Mouse (Mus musculus) kidney, adult 2 months (tissue): Measurements from ENCODE around the gene Eral1. TPM values are rescaled to one million over a fixed set of nuclear protein-coding genes. Genes with fewer than 3 reads are reported as not detected.

Experiments used
- DNase-seq: peaks from one replicate; pipeline ENCODE4 v3.0.0; 2021
- H3K27ac ChIP-seq: fragments of 200-500 bp; 2 replicates; pipeline ENCODE4 v1.5.1; 2012; ENCODE audit warnings: low read depth, low read length, control low read depth, inconsistent platforms; ENCODE audit not compliant: insufficient read depth
- H3K27me3 ChIP-seq: fragments of 200-500 bp; replicated peaks from 2 replicates; pipeline ENCODE4 v1.6.1; 2012; ENCODE audit warnings: mild to moderate bottlenecking, moderate library complexity, low read length, inconsistent platforms; ENCODE audit not compliant: control insufficient read depth, insufficient read depth
- H3K36me3 ChIP-seq: fragments of 200-500 bp; 2 replicates; pipeline ENCODE4 v1.6.1; 2012; ENCODE audit warnings: mild to moderate bottlenecking, moderate library complexity, low read length, inconsistent platforms; ENCODE audit not compliant: control insufficient read depth, insufficient read depth
- H3K4me1 ChIP-seq: fragments of 200-500 bp; 2 replicates; pipeline ENCODE4 v1.6.1; 2011; ENCODE audit warnings: low read length; ENCODE audit not compliant: control insufficient read depth, insufficient read depth
- H3K4me3 ChIP-seq: fragments of 200-500 bp; 2 replicates; pipeline ENCODE4 v1.5.1; 2011; ENCODE audit warnings: mild to moderate bottlenecking, low read depth, low read length, control low read depth; ENCODE audit not compliant: insufficient read depth
- CTCF ChIP-seq: fragments of 200-500 bp; conservative IDR thresholded peaks from 2 replicates; pipeline ENCODE4 v1.5.1; 2011; ENCODE audit warnings: low read depth, mild to moderate bottlenecking, control low read depth, low read length, moderate library complexity, mixed read lengths; ENCODE audit not compliant: insufficient read depth, insufficient read length
- POLR2A ChIP-seq: fragments of 200-500 bp; IDR thresholded peaks from one replicate; pipeline ENCODE4 v1.6.1; 2011; ENCODE audit warnings: low read depth, low read length, control low read depth
- WGBS: fragments of 180-500 bp; shearing (Covaris S2); methylation state at CpG from one replicate; pipeline ENCODE4 v1.1.7; 2018; 5-methylcytosine and 5-hydroxymethylcytosine counted together
- polyA plus RNA-seq: library from polyadenylated mRNA; depleted of rRNA; stranded (reverse); fragments of >200 nt; gene quantifications from 2 replicates; pipeline ENCODE4 v1.2.3, GENCODE M21; 2012

Gene Eral1
- polyA plus RNA-seq, 1 experiment = 39.1 TPM

GRCm38 (mm10) chr11:78087756-78088281 lies 7.6 kb upstream of the Eral1 start:
- WGBS = 70% methylated on average over 5 of the region's 5 CpGs

GRCm38 (mm10) chr11:78086925-78087479 lies 6.8 kb upstream of the Eral1 start:
- no peaks in the 10 kb centered on the region for H3K36me3 ChIP-seq
- no peak for DNase-seq
- no peaks in the 10 kb centered on the region for H3K27me3 ChIP-seq
- no peak overlapping the region for H3K4me3 ChIP-seq
- H3K27ac ChIP-seq = no peak overlapping the region
- TF ChIP-seq CTCF (no peak), POLR2A (no peak)
- 77% methylated on average over 4 of the region's 4 CpGs for WGBS
- no peaks in the 10 kb centered on the region for H3K4me1 ChIP-seq

More at GRCm38 (mm10) chr11:78087756-78088281, 7.6 kb upstream of the Eral1 start:
- Histone ChIP-seq H3K27ac (no peak overlapping the region), H3K27me3 (no peaks in the 10 kb centered on the region), H3K36me3 (no peaks in the 10 kb centered on the region), H3K4me3 (no peak overlapping the region), H3K4me1 (no peaks in the 10 kb centered on the region)
- no peak for DNase-seq
- TF ChIP-seq CTCF (no peak), POLR2A (no peak)

- H3K4me1 ChIP-seq = no peaks in the 10 kb centered on the region; the same call in 1 of the 2 replicates
- H3K36me3 ChIP-seq = no peaks in the 10 kb centered on the region
- H3K27ac ChIP-seq = no peak overlapping the region
- H3K27me3 ChIP-seq = no peaks in the 10 kb centered on the region
- no peak for TF ChIP-seq CTCF
- no peak for TF ChIP-seq POLR2A
- 55% methylated on average over 1 of the region's 1 CpGs for WGBS
- no peak for DNase-seq
- no peak overlapping the region for H3K4me3 ChIP-seq
These were observed 3.4 kb upstream of the Eral1 start for GRCm38 (mm10) chr11:78083595-78083994.

- Histone ChIP-seq H3K27me3 (no peaks in the 10 kb centered on the region), H3K4me1 (no peaks in the 10 kb centered on the region), H3K36me3 (no peaks in the 10 kb centered on the region; the same call in 1 of the 2 replicates), H3K4me3 (no peak overlapping the region), H3K27ac (no peak overlapping the region)
- TF ChIP-seq CTCF (no peak), POLR2A (no peak)
- no peak for DNase-seq
- WGBS = 87% methylated on average over 4 of the region's 4 CpGs
These were observed 5.5 kb downstream of the Eral1 start for GRCm38 (mm10) chr11:78074666-78075065.

- no peak for DNase-seq
- no peak for TF ChIP-seq POLR2A
- no peak for TF ChIP-seq CTCF
- no peaks in the 10 kb centered on the region; the same call in 1 of the 2 replicates for H3K36me3 ChIP-seq
- 90% methylated on average over 2 of the region's 2 CpGs for WGBS
- H3K4me3 ChIP-seq = no peak overlapping the region
- H3K27ac ChIP-seq = no peak overlapping the region
- H3K27me3 ChIP-seq = no peaks in the 10 kb centered on the region
- H3K4me1 ChIP-seq = no peaks in the 10 kb centered on the region
These were observed 5.9 kb downstream of the Eral1 start for GRCm38 (mm10) chr11:78074277-78074652.

- TF ChIP-seq POLR2A = no peak
- no peak for TF ChIP-seq CTCF
- WGBS = 97% methylated on average over 9 of the region's 9 CpGs
- no peaks in the 10 kb centered on the region for H3K27me3 ChIP-seq
- DNase-seq = no peak
- no peaks in the 10 kb centered on the region for H3K4me1 ChIP-seq
- no peak overlapping the region for H3K27ac ChIP-seq
- H3K4me3 ChIP-seq = no peak overlapping the region
- H3K36me3 ChIP-seq = no peaks in the 10 kb centered on the region; the same call in 1 of the 2 replicates
These were observed 6.5 kb downstream of the Eral1 start for GRCm38 (mm10) chr11:78073577-78074276.

- Histone ChIP-seq H3K4me3 (no peak overlapping the region), H3K36me3 (no peaks in the 10 kb centered on the region; the same call in 1 of the 2 replicates), H3K27ac (no peak overlapping the region), H3K27me3 (no peaks in the 10 kb centered on the region), H3K4me1 (no peaks in the 10 kb centered on the region)
- DNase-seq = no peak
- WGBS = 36% methylated on average over 6 of the region's 6 CpGs
- TF ChIP-seq POLR2A (no peak), CTCF (no peak)
These were observed 7.6 kb downstream of the Eral1 start for GRCm38 (mm10) chr11:78072425-78073130.
